Mouse (Mus musculus) ES-Bruce4 (cell line): ENCODE results near the gene Rprm. TPM values are rescaled to one million over a fixed set of nuclear protein-coding genes. Genes with fewer than 3 reads are reported as not detected.

ENCODE experiments used
- H3K27ac ChIP-seq: 2 replicates; pipeline ENCODE4 v1.5.1; 2012; ENCODE audit warnings: low read length, inconsistent platforms; ENCODE audit not compliant: insufficient read depth
- H3K27me3 ChIP-seq: 2 replicates; pipeline ENCODE4 v1.6.1; 2012; ENCODE audit warnings: mild to moderate bottlenecking, low read length, inconsistent platforms; ENCODE audit not compliant: control insufficient read depth, poor library complexity, insufficient read depth, severe bottlenecking
- H3K36me3 ChIP-seq: 2 replicates; pipeline ENCODE4 v1.6.1; 2012; ENCODE audit warnings: inconsistent platforms, mild to moderate bottlenecking, low read length, moderate library complexity; ENCODE audit not compliant: control insufficient read depth, poor library complexity, insufficient read depth, severe bottlenecking
- H3K4me1 ChIP-seq: one replicate; pipeline ENCODE4 v1.8.1; 2011; ENCODE audit warnings: low read length; ENCODE audit not compliant: control insufficient read depth, insufficient read depth
- H3K4me3 ChIP-seq: 2 replicates; pipeline ENCODE4 v1.5.1; 2011; ENCODE audit warnings: low read depth, mild to moderate bottlenecking, low read length
- H3K9ac ChIP-seq: 2 replicates; pipeline ENCODE4 v1.6.1; 2012; ENCODE audit warnings: low read depth, mild to moderate bottlenecking, inconsistent platforms; ENCODE audit not compliant: poor library complexity, severe bottlenecking
- H3K9me3 ChIP-seq: replicated peaks from 2 replicates; pipeline ENCODE4 v1.6.1; 2012; ENCODE audit warnings: mild to moderate bottlenecking, low read length, inconsistent platforms; ENCODE audit not compliant: control insufficient read depth, poor library complexity, insufficient read depth, severe bottlenecking
- CTCF ChIP-seq: IDR thresholded peaks from one replicate; pipeline ENCODE4 v1.8.1; 2011; ENCODE audit warnings: low read depth, low read length
- EP300 ChIP-seq: IDR thresholded peaks from 2 replicates; pipeline ENCODE4 v1.6.1; 2011; ENCODE audit warnings: low read depth, low read length; ENCODE audit not compliant: insufficient read depth
- POLR2A ChIP-seq: IDR thresholded peaks from one replicate; pipeline ENCODE4 v1.8.1; 2011; ENCODE audit warnings: low read length; ENCODE audit not compliant: insufficient read depth
- polyA plus RNA-seq: library from polyadenylated mRNA; stranded (reverse); fragments of >200 nt; gene quantifications from 2 replicates; pipeline ENCODE4 v1.2.4, GENCODE M21; 2011; ENCODE audit warnings: low read depth; ENCODE audit not compliant: missing spikeins, insufficient read depth, insufficient read length

Gene Rprm
- polyA plus RNA-seq, 1 experiment = 3.6 TPM

GRCm38 (mm10) chr2:54092616-54093015 lies 7.3 kb upstream of the Rprm start:
- Histone ChIP-seq H3K36me3 (no peaks in the 10 kb centered on the region), H3K27me3 (no peaks in the 10 kb centered on the region), H3K4me3 (no peak overlapping the region), H3K27ac (no peak overlapping the region), H3K4me1 (no peaks in the 10 kb centered on the region), H3K9ac (no peak overlapping the region), H3K9me3 (no peaks in the 10 kb centered on the region)
- TF ChIP-seq EP300 (no peak), POLR2A (no peak), CTCF (no peak)

DNA sequence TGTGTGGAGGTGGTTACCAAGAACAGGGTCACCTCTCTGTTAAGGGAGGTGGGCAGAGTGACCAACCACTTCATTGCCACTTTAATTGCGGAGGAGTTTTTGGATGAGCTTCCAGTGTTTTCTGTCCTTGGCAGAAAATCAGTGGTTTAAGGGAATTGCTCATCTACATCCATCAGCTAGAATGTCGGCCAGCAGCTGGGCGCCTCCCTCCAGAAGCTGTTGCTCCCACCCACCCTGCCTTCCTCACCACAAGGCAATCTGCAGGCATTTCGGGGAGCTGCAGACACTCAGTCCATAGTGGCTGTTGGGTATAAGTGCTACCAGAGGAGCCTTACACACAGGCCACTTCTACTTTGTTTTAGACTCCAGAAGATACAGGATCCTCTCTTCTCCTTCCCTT lies 902 bp upstream of the Rprm start:
- Histone ChIP-seq H3K4me3 (no peak overlapping the region), H3K36me3 (no peaks in the 10 kb centered on the region), H3K9ac (no peak overlapping the region), H3K27ac (no peak overlapping the region), H3K9me3 (no peaks in the 10 kb centered on the region), H3K27me3 (peaks cover 2% of the 10 kb centered on the region), H3K4me1 (no peaks in the 10 kb centered on the region)
- no peak for TF ChIP-seq POLR2A
- TF ChIP-seq CTCF = no peak
- no peak for TF ChIP-seq EP300

- no peaks in the 10 kb centered on the region for H3K4me1 ChIP-seq
- H3K9me3 ChIP-seq = no peaks in the 10 kb centered on the region
- no peak overlapping the region for H3K27ac ChIP-seq
- H3K4me3 ChIP-seq = peak overlapping the region; percentile 73
- peaks cover 2% of the 10 kb centered on the region for H3K27me3 ChIP-seq
- H3K36me3 ChIP-seq = no peaks in the 10 kb centered on the region
- TF ChIP-seq POLR2A (no peak), CTCF (no peak), EP300 (no peak)
- H3K9ac ChIP-seq = peak overlapping the region; percentile 60
These were observed 469 bp downstream of the Rprm start for GRCm38 (mm10) chr2:54084737-54085429.

- Histone ChIP-seq H3K27ac (no peak overlapping the region), H3K27me3 (peaks cover 2% of the 10 kb centered on the region), H3K9me3 (no peaks in the 10 kb centered on the region), H3K4me1 (no peaks in the 10 kb centered on the region), H3K36me3 (no peaks in the 10 kb centered on the region), H3K9ac (peak overlapping the region; percentile 60), H3K4me3 (peak overlapping the region; percentile 73)
- TF ChIP-seq POLR2A (no peak), EP300 (no peak), CTCF (no peak)
These were observed 1.3 kb downstream of the Rprm start for GRCm38 (mm10) chr2:54083861-54084736.

GRCm38 (mm10) chr2:54078961-54079360 lies 6.4 kb downstream of the Rprm start:
- Histone ChIP-seq H3K27me3 (peaks cover 2% of the 10 kb centered on the region), H3K4me1 (no peaks in the 10 kb centered on the region), H3K27ac (no peak overlapping the region)

DNA sequence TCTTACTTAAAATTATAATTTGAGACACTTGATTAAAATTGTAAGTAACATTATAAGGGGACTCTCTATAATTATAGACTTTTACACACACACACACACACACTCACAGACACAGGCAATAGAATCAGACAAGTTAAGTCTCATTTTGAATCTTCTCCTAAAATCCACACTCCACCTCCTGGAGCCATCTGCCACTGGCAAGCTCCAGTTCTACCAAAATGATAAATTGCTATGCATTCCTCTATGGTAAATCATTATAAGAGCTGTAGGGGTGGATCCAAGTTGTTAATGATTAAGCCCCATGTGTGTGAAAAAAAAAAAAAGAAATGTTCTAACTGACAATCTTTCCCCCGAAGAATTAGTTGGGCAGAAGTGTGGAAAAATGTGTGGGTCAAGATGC lies 13.8 kb downstream of the Rprm start:
- H3K27ac ChIP-seq = no peak overlapping the region
- H3K9me3 ChIP-seq = no peaks in the 10 kb centered on the region
- H3K36me3 ChIP-seq = no peaks in the 10 kb centered on the region
- no peak for TF ChIP-seq EP300
- TF ChIP-seq CTCF = no peak
- no peak overlapping the region for H3K9ac ChIP-seq
- H3K4me3 ChIP-seq = no peak overlapping the region
- no peaks in the 10 kb centered on the region for H3K27me3 ChIP-seq
- no peaks in the 10 kb centered on the region for H3K4me1 ChIP-seq

More at GRCm38 (mm10) chr2:54078961-54079360, 6.4 kb downstream of the Rprm start:
- TF ChIP-seq EP300 (no peak), POLR2A (no peak), CTCF (no peak)
- Histone ChIP-seq H3K36me3 (no peaks in the 10 kb centered on the region), H3K4me3 (no peak overlapping the region), H3K9me3 (no peaks in the 10 kb centered on the region), H3K9ac (no peak overlapping the region)
